Mouse (Mus musculus) spleen, adult 2 months (tissue): Measurements from ENCODE around the gene Vav2.

ENCODE experiments used
- CTCF ChIP-seq: fragments of 200-500 bp; IDR thresholded peaks from 2 replicates; pipeline ENCODE4 v1.5.1; 2011; ENCODE audit warnings: mild to moderate bottlenecking, inconsistent platforms; ENCODE audit not compliant: insufficient read depth, insufficient read length, insufficient replicate concordance; ENCODE audit errors: extremely low read depth
- POLR2A ChIP-seq: fragments of 200-500 bp; IDR thresholded peaks from 2 replicates; pipeline ENCODE4 v1.6.1; 2011; ENCODE audit warnings: low read depth, low read length, inconsistent platforms

DNA sequence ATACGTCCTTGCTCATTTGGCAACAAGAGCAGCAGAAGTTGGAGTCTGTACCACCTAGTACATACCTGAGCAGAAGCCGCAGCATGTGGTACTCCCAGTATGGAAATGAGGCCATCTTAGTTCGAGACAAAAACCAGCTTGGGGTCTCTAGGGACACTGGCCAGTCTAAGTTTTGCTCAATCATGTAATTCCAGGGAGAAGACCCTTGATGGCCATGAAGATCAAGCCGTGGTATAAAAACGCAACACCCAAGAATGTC, 16.5 kb upstream of the Vav2 start:
- TF ChIP-seq CTCF: no peak
- TF ChIP-seq POLR2A: no peak
